21 mouse cellular contexts compared by ENCODE assay signal in genomic region chr1:150141939-150142338, GRCm38 (mm10).
"Had no signal": no experiment of that assay in that cellular context is flagged by ENCODE, and none has a peak within 500 bp of the region (broad histone marks: within the 10 kb centered on the region; RNA-seq: fewer than 3 reads in every experiment).

No protein-coding gene starts in this region.

- DNase-seq: cerebellum, adult 8-10 months; cerebellum, adult 9-10 months; cerebellum, adult 9-11 months; cerebellum, postnatal 10 days; cerebellum, postnatal 14 days; cerebellum, postnatal 25 days; cerebellum, postnatal 36 days; embryo, embryonic 11 days; forebrain, postnatal 0 days; gastrocnemius, adult 2 months; gastrocnemius, postnatal 10 days; gastrocnemius, postnatal 14 days; gastrocnemius, postnatal 25 days; gastrocnemius, postnatal 36 days; heart, adult 11 months; heart, adult 18-20 months; heart, adult 2 months had no signal

- ATAC-seq: forebrain, embryonic 13.5 days; forebrain, embryonic 14.5 days; forebrain, embryonic 15.5 days; forebrain, embryonic 16.5 days; forebrain, postnatal 0 days had no signal
